Mouse (Mus musculus): Measurements from ENCODE around the gene Olfr568. TPM values are rescaled to one million over a fixed set of nuclear protein-coding genes. Genes with fewer than 3 reads are reported as not detected.

Gene Olfr568
- polyA plus RNA-seq, 1 experiment from 2014 or later: not detected

- no peak overlapping the region for H3K9ac ChIP-seq (ENCODE audit: low read length)
- WGBS: 59% methylated on average over 3 of the region's 3 CpGs
- no peak for ATAC-seq (ENCODE audit: insufficient read depth, low FRiP score)
- H3K9me3 ChIP-seq (replicated peaks; ENCODE audit: control insufficient read depth, low read length): no peaks in the 10 kb centered on the region
- no peak overlapping the region for H3K4me2 ChIP-seq (ENCODE audit: low read depth, low read length)
- H3K27ac ChIP-seq (ENCODE audit: low read length): no peak overlapping the region
- no peaks in the 10 kb centered on the region for H3K27me3 ChIP-seq (ENCODE audit: control insufficient read depth, insufficient read depth, low read length)
- no peaks in the 10 kb centered on the region for H3K36me3 ChIP-seq (ENCODE audit: control insufficient read depth, insufficient read depth, low read length)
- H3K4me1 ChIP-seq (ENCODE audit: control insufficient read depth, insufficient read depth, low read length): no peaks in the 10 kb centered on the region
- H3K4me3 ChIP-seq (replicated peaks; ENCODE audit: low read length): no peak overlapping the region
These were observed 50.2 kb downstream of the Olfr568 start for GRCm38 (mm10) chr7:102927105-102927504.

Other genes starting within 250 kb of the Olfr568 start
- gene Olfr554, start 238.7 kb upstream of the Olfr568 start, polyA plus RNA-seq (2015; fragmentation: Nextera tagmentation; extraction: Ambion mirVana): not detected in 2 replicates
- not detected in 2 replicates for gene Olfr555, start 218.3 kb upstream of the Olfr568 start, polyA plus RNA-seq (2015; fragmentation: Nextera tagmentation; extraction: Ambion mirVana)
- gene Olfr556, start 212.2 kb upstream of the Olfr568 start, polyA plus RNA-seq (2015; fragmentation: Nextera tagmentation; extraction: Ambion mirVana): not detected in 2 replicates
- gene Trim68, start 189.8 kb upstream of the Olfr568 start, polyA plus RNA-seq (2015; fragmentation: Nextera tagmentation; extraction: Ambion mirVana): 15.7 and 16.5 TPM in 2 replicates
- gene Olfr557, start 181.2 kb upstream of the Olfr568 start, polyA plus RNA-seq (2015; fragmentation: Nextera tagmentation; extraction: Ambion mirVana): not detected in 2 replicates
- gene Olfr558, start 174.9 kb upstream of the Olfr568 start, polyA plus RNA-seq (2015; fragmentation: Nextera tagmentation; extraction: Ambion mirVana): 0.45 and 0.75 TPM in 2 replicates
- gene Olfr33, start 158.1 kb upstream of the Olfr568 start, polyA plus RNA-seq (2015; fragmentation: Nextera tagmentation; extraction: Ambion mirVana): not detected in 2 replicates
- gene Olfr559, start 149.6 kb upstream of the Olfr568 start, polyA plus RNA-seq (2015; fragmentation: Nextera tagmentation; extraction: Ambion mirVana): not detected in 2 replicates
- not detected in 2 replicates for gene Olfr560, start 117.8 kb upstream of the Olfr568 start, polyA plus RNA-seq (2015; fragmentation: Nextera tagmentation; extraction: Ambion mirVana)
- gene Olfr78, start 117.7 kb upstream of the Olfr568 start, polyA plus RNA-seq (2015; fragmentation: Nextera tagmentation; extraction: Ambion mirVana): 0.34 and 0.72 TPM in 2 replicates
- gene Olfr561, start 105.9 kb upstream of the Olfr568 start, polyA plus RNA-seq (2015; fragmentation: Nextera tagmentation; extraction: Ambion mirVana): not detected in 2 replicates
- not detected in 2 replicates for gene Olfr564, start 73.6 kb upstream of the Olfr568 start, polyA plus RNA-seq (2015; fragmentation: Nextera tagmentation; extraction: Ambion mirVana)
- not detected in 2 replicates for gene Olfr566, start 18.4 kb upstream of the Olfr568 start, polyA plus RNA-seq (2015; fragmentation: Nextera tagmentation; extraction: Ambion mirVana)
- not detected in 2 replicates for gene Olfr569, start 13.8 kb downstream of the Olfr568 start, polyA plus RNA-seq (2015; fragmentation: Nextera tagmentation; extraction: Ambion mirVana)
- not detected in 2 replicates for gene Olfr570, start 17.5 kb downstream of the Olfr568 start, polyA plus RNA-seq (2015; fragmentation: Nextera tagmentation; extraction: Ambion mirVana)
- not detected in 2 replicates for gene Olfr571, start 40.4 kb downstream of the Olfr568 start, polyA plus RNA-seq (2015; fragmentation: Nextera tagmentation; extraction: Ambion mirVana)
- not detected in 2 replicates for gene Olfr572, start 47.3 kb downstream of the Olfr568 start, polyA plus RNA-seq (2015; fragmentation: Nextera tagmentation; extraction: Ambion mirVana)
- not detected in 2 replicates for gene Olfr573-ps1, start 65.5 kb downstream of the Olfr568 start, polyA plus RNA-seq (2015; fragmentation: Nextera tagmentation; extraction: Ambion mirVana)
- not detected in 2 replicates for gene Olfr574, start 71.3 kb downstream of the Olfr568 start, polyA plus RNA-seq (2015; fragmentation: Nextera tagmentation; extraction: Ambion mirVana)
- not detected in 2 replicates for gene Olfr575, start 81.7 kb downstream of the Olfr568 start, polyA plus RNA-seq (2015; fragmentation: Nextera tagmentation; extraction: Ambion mirVana)
- not detected in 2 replicates for gene Olfr576, start 85.5 kb downstream of the Olfr568 start, polyA plus RNA-seq (2015; fragmentation: Nextera tagmentation; extraction: Ambion mirVana)
- not detected in 2 replicates for gene Olfr577, start 98.8 kb downstream of the Olfr568 start, polyA plus RNA-seq (2015; fragmentation: Nextera tagmentation; extraction: Ambion mirVana)
- not detected in 2 replicates for gene Olfr578, start 112.2 kb downstream of the Olfr568 start, polyA plus RNA-seq (2015; fragmentation: Nextera tagmentation; extraction: Ambion mirVana)
- gene Olfr582, start 160.9 kb downstream of the Olfr568 start, polyA plus RNA-seq (2015; fragmentation: Nextera tagmentation; extraction: Ambion mirVana): not detected in 2 replicates
- gene Olfr583, start 174.2 kb downstream of the Olfr568 start, polyA plus RNA-seq (2015; fragmentation: Nextera tagmentation; extraction: Ambion mirVana): not detected in 2 replicates
- not detected in 2 replicates for gene Olfr584, start 204.8 kb downstream of the Olfr568 start, polyA plus RNA-seq (2015; fragmentation: Nextera tagmentation; extraction: Ambion mirVana)
- not detected in 2 replicates for gene Olfr585, start 220.6 kb downstream of the Olfr568 start, polyA plus RNA-seq (2015; fragmentation: Nextera tagmentation; extraction: Ambion mirVana)
- not detected in 2 replicates for gene Olfr586, start 248.5 kb downstream of the Olfr568 start, polyA plus RNA-seq (2015; fragmentation: Nextera tagmentation; extraction: Ambion mirVana)